Mouse (Mus musculus) CH12.LX (cell line): ENCODE measurements at regions not wholly inside any gene's neighbourhood (a gene's known extent, or its start where the extent isn't known, plus 50 kb on each side); places are given as distances from the start of the nearest gene placed in this dataset.
A peak's percentile ranks its signal among the peaks of the same experiment; 100 is the strongest.

Experiments
- CHD2 ChIP-seq: IDR thresholded peaks from 2 replicates; pipeline ENCODE4 v1.6.1; 2011; ENCODE audit warnings: low read length, improper control_type of control experiment
- CTCF ChIP-seq, 2 experiments: IDR thresholded peaks in 1 of 2; conservative IDR thresholded peaks in 1 of 2; 2 replicates each; pipeline ENCODE4 v1.5.1; 2011 to 2012; ENCODE audit warnings: low read depth in 2 of 2, low read length in 2 of 2, improper control_type of control experiment in 1 of 2, inconsistent platforms in 1 of 2, mild to moderate bottlenecking in 1 of 2, moderate library complexity in 1 of 2
- E2F4 ChIP-seq: IDR thresholded peaks from 2 replicates; pipeline ENCODE4 v1.6.1; 2011; ENCODE audit warnings: low read depth, low read length, improper control_type of control experiment; ENCODE audit not compliant: insufficient replicate concordance
- EP300 ChIP-seq: IDR thresholded peaks from 2 replicates; pipeline ENCODE4 v1.6.1; 2011; ENCODE audit warnings: low read length, improper control_type of control experiment
- MAZ ChIP-seq: IDR thresholded peaks from 2 replicates; pipeline ENCODE4 v1.6.1; 2012; ENCODE audit warnings: low read depth, mild to moderate bottlenecking, inconsistent platforms, low read length, improper control_type of control experiment, moderate library complexity
- MEF2A ChIP-seq: IDR thresholded peaks from 2 replicates; pipeline ENCODE4 v1.6.1; 2014; ENCODE audit warnings: low read depth, mild to moderate bottlenecking, inconsistent platforms, low read length, improper control_type of control experiment, borderline replicate concordance
- POLR2A ChIP-seq: IDR thresholded peaks from 2 replicates; pipeline ENCODE4 v1.6.1; 2011; ENCODE audit warnings: low read depth, mild to moderate bottlenecking, improper control_type of control experiment, low read length
- TCF12 ChIP-seq: IDR thresholded peaks from 2 replicates; pipeline ENCODE4 v1.6.1; 2014; ENCODE audit warnings: low read depth, mild to moderate bottlenecking, inconsistent platforms, low read length, improper control_type of control experiment
- ZC3H11A ChIP-seq: IDR thresholded peaks from 2 replicates; pipeline ENCODE4 v1.6.1; 2012; ENCODE audit warnings: low read depth, mild to moderate bottlenecking, inconsistent platforms, low read length, improper control_type of control experiment

GRCm38 (mm10) chr5:41044465-41044864 is 663.5 kb downstream of the Rab28 start:
- TF ChIP-seq EP300 (no peak), E2F4 (no peak), ZC3H11A (no peak), CTCF (conservative IDR thresholded peaks at IDR 0.05 in 1 of 2, IDR thresholded peaks at IDR 0.05 in 1 of 2; ENCODE audit: low read depth in 2 of 2, low read length in 2 of 2) (peak; percentile 66 to 72), CHD2 (no peak), MEF2A (no peak), POLR2A (no peak), MAZ (no peak), TCF12 (no peak)
